Mouse (Mus musculus) ovary, postnatal 14 days (tissue): ENCODE measurements around the gene Lin7a.

Source experiments
- DNase-seq: peaks from one replicate; pipeline ENCODE4 v3.0.0; 2022; ENCODE audit warnings: low spot score

The Lin7a gene

DNA sequence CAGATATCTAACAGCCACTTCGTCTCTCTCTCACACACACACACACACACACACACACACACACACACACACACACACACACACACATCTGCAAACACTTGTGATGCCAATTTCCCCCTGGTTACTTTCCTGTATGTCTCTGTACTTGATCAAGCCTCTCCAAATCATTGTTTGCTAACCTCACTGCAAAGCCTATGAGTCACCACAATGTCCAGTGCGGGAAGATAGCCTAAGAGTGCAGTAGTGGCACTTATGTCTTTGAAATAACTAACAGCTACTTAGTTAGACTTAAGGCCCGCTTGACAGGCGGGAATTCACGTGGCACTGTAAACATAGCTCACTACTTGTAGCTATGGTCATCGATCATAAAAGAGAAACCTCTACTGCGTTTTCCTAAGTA, 196.3 kb downstream of the Lin7a start:
- no peak for DNase-seq
